Mouse (Mus musculus) spleen, adult 2 months (tissue): Measurements from ENCODE around the gene Hyls1.

Experiments
- CTCF ChIP-seq: fragments of 200-500 bp; IDR thresholded peaks from 2 replicates; pipeline ENCODE4 v1.5.1; 2011; ENCODE audit warnings: mild to moderate bottlenecking, inconsistent platforms; ENCODE audit not compliant: insufficient read depth, insufficient read length, insufficient replicate concordance; ENCODE audit errors: extremely low read depth
- POLR2A ChIP-seq: fragments of 200-500 bp; IDR thresholded peaks from 2 replicates; pipeline ENCODE4 v1.6.1; 2011; ENCODE audit warnings: low read depth, low read length, inconsistent platforms

GRCm38 (mm10) chr9:35561076-35561475 lies 9.1 kb downstream of the Hyls1 start:
- TF ChIP-seq CTCF (no peak), POLR2A (no peak)
